Mouse (Mus musculus): Measurements from ENCODE around the gene Gm15128.
"Not testable (repeated sequence)": the region's sequence is repeated elsewhere in the genome, so short reads cannot be mapped to it uniquely, and the experiment has no call there.

Gm15128 gene

DNA sequence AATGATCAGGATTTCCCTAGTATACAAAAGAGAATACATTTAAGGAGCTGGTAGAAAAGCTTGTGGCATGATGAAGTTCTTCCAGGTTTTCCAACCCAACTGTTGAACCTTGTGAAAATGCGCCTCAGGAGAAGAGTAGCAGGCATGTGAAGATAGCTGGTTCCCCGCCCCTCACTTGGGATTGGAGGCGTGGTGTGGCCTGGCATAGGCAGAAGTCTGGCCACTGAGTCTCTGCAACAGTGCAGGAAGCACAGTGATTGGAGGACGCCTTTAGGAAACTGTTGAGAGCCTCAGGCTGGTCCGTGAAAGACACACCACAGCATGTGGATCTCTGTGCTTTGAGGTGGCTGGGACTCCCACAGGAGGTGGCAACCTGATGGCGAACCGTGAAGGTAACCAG lies at the start of gene Gm15128:
Gene Gm15128, plus strand, starts transcription at position 301 of the 400 bp plus-strand sequence.
- DNase-seq (ENCODE audit: low spot score in 2 of 2), result not testable (repeated sequence)
